Mouse (Mus musculus): Measurements from ENCODE around the gene Fam131c. TPM values are rescaled to one million over a fixed set of nuclear protein-coding genes. Genes with fewer than 3 reads are reported as not detected.

Fam131c gene
- polyA plus RNA-seq, 1 experiment from 2014 or later = 2.0 TPM

- H3K9me3 ChIP-seq = no peaks in the 10 kb centered on the region
- H3K36me3 ChIP-seq = no peaks in the 10 kb centered on the region
- no peak overlapping the region for H3K4me3 ChIP-seq (replicated peaks)
- H3K9ac ChIP-seq = no peak overlapping the region
- peaks cover 21% of the 10 kb centered on the region; the same call in 1 of the 2 replicates for H3K4me1 ChIP-seq (replicated peaks)
- WGBS = 83% methylated on average over 6 of the region's 6 CpGs
- no peak overlapping the region for H3K27ac ChIP-seq
- H3K4me2 ChIP-seq (replicated peaks) = no peak overlapping the region
- ATAC-seq = no peak
- no peaks in the 10 kb centered on the region for H3K27me3 ChIP-seq (replicated peaks)
Observed at GRCm38 (mm10) chr4:141429381-141429780, 61.4 kb downstream of the Fam131c start.

DNA sequence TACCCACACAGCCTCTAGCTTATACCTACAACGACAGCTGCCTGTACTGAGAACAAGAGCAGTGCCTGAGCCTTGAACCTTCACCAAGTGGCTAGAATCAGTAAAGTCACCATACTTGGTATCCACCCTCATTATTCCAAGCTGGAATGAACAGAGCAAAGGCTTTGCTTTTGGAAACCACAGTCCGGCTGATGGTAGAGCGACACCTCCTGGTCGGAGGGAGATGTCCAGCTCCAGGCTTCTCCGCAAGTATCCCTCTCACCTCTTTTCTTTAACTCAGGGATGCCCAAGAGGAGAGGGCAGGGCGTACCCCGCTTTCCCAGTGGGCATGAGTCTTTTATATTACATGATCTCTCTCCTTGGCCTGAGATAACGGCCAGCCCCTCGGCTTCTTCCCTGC lies 61.8 kb downstream of the Fam131c start:
- Histone ChIP-seq H3K4me2 (replicated peaks) (no peak overlapping the region), H3K36me3 (no peaks in the 10 kb centered on the region), H3K9ac (no peak overlapping the region), H3K9me3 (no peaks in the 10 kb centered on the region), H3K27ac (no peak overlapping the region), H3K4me1 (replicated peaks) (peaks cover 20% of the 10 kb centered on the region; the same call in 1 of the 2 replicates), H3K27me3 (replicated peaks) (no peaks in the 10 kb centered on the region), H3K4me3 (replicated peaks) (no peak overlapping the region)
- ATAC-seq = no peak
- WGBS = 53% methylated on average over 9 of the region's 9 CpGs

- H3K27me3 ChIP-seq (replicated peaks) = no peaks in the 10 kb centered on the region
- H3K4me1 ChIP-seq (replicated peaks) = peaks cover 9% of the 10 kb centered on the region; the same call in 1 of the 2 replicates
- peak; percentile 9; the same call in 1 of the 2 replicates for ATAC-seq
- no peak overlapping the region for H3K9ac ChIP-seq
- H3K4me2 ChIP-seq (replicated peaks) = no peak overlapping the region
- no peak overlapping the region for H3K4me3 ChIP-seq (replicated peaks)
- no peak overlapping the region for H3K27ac ChIP-seq
- no peaks in the 10 kb centered on the region for H3K9me3 ChIP-seq
- WGBS = 40% methylated on average over 9 of the region's 9 CpGs
- H3K36me3 ChIP-seq = no peaks in the 10 kb centered on the region
Observed at GRCm38 (mm10) chr4:141430997-141431396, 63.0 kb downstream of the Fam131c start.

GRCm38 (mm10) chr4:141432666-141433065 lies 64.6 kb downstream of the Fam131c start:
- no peaks in the 10 kb centered on the region for H3K4me1 ChIP-seq (replicated peaks)
- no peak overlapping the region for H3K9ac ChIP-seq
- ATAC-seq = no peak
- no peaks in the 10 kb centered on the region for H3K27me3 ChIP-seq (replicated peaks)
- H3K27ac ChIP-seq = no peak overlapping the region
- H3K4me2 ChIP-seq (replicated peaks) = no peak overlapping the region
- no peaks in the 10 kb centered on the region for H3K9me3 ChIP-seq
- 65% methylated on average over 14 of the region's 14 CpGs for WGBS
- no peaks in the 10 kb centered on the region for H3K36me3 ChIP-seq
- no peak overlapping the region for H3K4me3 ChIP-seq (replicated peaks)

DNA sequence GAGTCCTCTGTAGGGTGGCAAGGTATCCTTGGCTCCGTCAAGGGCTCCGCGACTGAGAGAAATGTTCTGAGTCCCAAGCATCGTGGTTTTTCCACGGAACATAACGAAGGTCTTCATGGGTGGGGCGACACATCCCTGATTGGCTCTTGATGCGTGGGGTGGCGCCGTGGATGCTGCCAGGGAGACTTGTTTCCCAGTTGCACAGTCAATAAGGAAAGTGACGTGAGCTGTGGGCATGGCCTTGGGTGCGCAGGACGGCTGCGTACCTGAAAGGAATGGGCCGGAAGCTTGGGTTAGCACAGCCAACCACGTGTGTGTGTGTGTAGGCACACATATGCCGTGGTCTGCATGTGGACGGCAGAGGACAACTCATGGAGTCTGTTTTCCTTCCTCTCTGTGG lies 65.2 kb downstream of the Fam131c start:
- 84% methylated on average over 18 of the region's 18 CpGs for WGBS
- H3K27me3 ChIP-seq (replicated peaks) = no peaks in the 10 kb centered on the region
- ATAC-seq = no peak
- H3K4me3 ChIP-seq (replicated peaks) = no peak overlapping the region
- no peak overlapping the region for H3K27ac ChIP-seq
- H3K9ac ChIP-seq = no peak overlapping the region
- H3K36me3 ChIP-seq = no peaks in the 10 kb centered on the region
- H3K9me3 ChIP-seq = no peaks in the 10 kb centered on the region
- no peak overlapping the region for H3K4me2 ChIP-seq (replicated peaks)
- no peaks in the 10 kb centered on the region for H3K4me1 ChIP-seq (replicated peaks)

Other genes starting within 250 kb of the Fam131c start
- 42.7 and 44.3 TPM in 2 replicates for gene Szrd1, start 228.4 kb upstream of the Fam131c start, polyA plus RNA-seq (2015; fragmentation: Nextera tagmentation; extraction: Ambion mirVana)
- gene Fbxo42, start 220.3 kb upstream of the Fam131c start, polyA plus RNA-seq (2015; fragmentation: Nextera tagmentation; extraction: Ambion mirVana) = 17.4 and 18.7 TPM in 2 replicates
- gene Rsg1, start 154.3 kb upstream of the Fam131c start, polyA plus RNA-seq (2015; fragmentation: Nextera tagmentation; extraction: Ambion mirVana) = 3.9 and 5.1 TPM in 2 replicates
- gene Arhgef19, start 128.7 kb upstream of the Fam131c start, polyA plus RNA-seq (2015; fragmentation: Nextera tagmentation; extraction: Ambion mirVana) = 16.3 and 17.8 TPM in 2 replicates
- gene Epha2, start 67.0 kb upstream of the Fam131c start, polyA plus RNA-seq (2015; fragmentation: Nextera tagmentation; extraction: Ambion mirVana) = 6.7 and 7.2 TPM in 2 replicates
- 0.06 and 0.08 TPM in 2 replicates for gene Clcnka, start 30.5 kb downstream of the Fam131c start, polyA plus RNA-seq (2015; fragmentation: Nextera tagmentation; extraction: Ambion mirVana)
- not detected in 2 replicates for gene Clcnkb, start 47.8 kb downstream of the Fam131c start, polyA plus RNA-seq (2015; fragmentation: Nextera tagmentation; extraction: Ambion mirVana)
- gene Hspb7, start 52.6 kb downstream of the Fam131c start, polyA plus RNA-seq (2015; fragmentation: Nextera tagmentation; extraction: Ambion mirVana) = 3.0 and 3.1 TPM in 2 replicates
- not detected in 2 replicates for gene Srarp, start 67.9 kb downstream of the Fam131c start, polyA plus RNA-seq (2015; fragmentation: Nextera tagmentation; extraction: Ambion mirVana)
- gene Zbtb17, start 76.4 kb downstream of the Fam131c start, polyA plus RNA-seq (2015; fragmentation: Nextera tagmentation; extraction: Ambion mirVana) = 25.6 and 27.2 TPM in 2 replicates
- gene Spen, start 170.4 kb downstream of the Fam131c start, polyA plus RNA-seq (2015; fragmentation: Nextera tagmentation; extraction: Ambion mirVana) = 7.4 and 10.5 TPM in 2 replicates
- 63.9 and 68.9 TPM in 2 replicates for gene Fblim1, start 237.9 kb downstream of the Fam131c start, polyA plus RNA-seq (2015; fragmentation: Nextera tagmentation; extraction: Ambion mirVana)

Data from intestine, embryonic 15.5 days (tissue).